Mouse (Mus musculus): ENCODE results near the gene Leng8.

DNA sequence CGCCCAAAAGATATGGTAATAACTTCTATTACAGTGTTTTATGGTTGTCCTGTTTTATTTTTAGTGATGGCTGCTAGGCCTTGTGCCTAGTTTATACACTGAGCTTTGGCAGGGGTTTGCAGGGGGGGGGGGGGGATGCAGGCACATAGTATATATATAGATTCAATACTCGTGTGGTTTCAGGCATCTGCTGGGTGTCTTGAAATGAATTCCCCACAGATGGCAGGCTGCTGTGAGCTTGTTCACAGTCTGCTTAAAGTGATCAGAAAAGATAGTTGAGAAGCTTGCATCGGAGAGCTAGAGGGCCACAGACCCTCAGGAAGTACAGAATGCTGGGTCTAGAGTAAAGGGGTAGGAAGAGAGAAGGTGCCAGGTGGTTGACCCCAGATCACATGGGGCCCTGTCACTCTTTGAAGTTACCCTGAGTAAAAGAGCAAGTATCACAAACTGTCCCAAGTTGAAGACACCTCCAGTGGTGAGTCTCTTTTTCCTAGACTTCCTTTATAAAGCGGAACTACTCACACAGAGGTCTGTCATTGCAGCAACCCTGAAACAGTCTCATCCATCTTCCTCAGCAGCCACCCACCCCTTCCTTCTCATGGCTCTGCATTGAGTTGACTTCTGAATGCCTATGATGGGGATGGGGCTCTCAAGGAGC lies 49.5 kb upstream of the Leng8 start:
- TF ChIP-seq TAL1 (IDR thresholded peaks at IDR 0.05; ENCODE audit: low read length) (no peak), GATA1 (IDR thresholded peaks at IDR 0.05; ENCODE audit: low read length) (no peak)

Data from erythroblast, embryonic 14.5 days (primary cell).